Mouse (Mus musculus): Measurements from ENCODE around the gene Gatad2b.

DNA sequence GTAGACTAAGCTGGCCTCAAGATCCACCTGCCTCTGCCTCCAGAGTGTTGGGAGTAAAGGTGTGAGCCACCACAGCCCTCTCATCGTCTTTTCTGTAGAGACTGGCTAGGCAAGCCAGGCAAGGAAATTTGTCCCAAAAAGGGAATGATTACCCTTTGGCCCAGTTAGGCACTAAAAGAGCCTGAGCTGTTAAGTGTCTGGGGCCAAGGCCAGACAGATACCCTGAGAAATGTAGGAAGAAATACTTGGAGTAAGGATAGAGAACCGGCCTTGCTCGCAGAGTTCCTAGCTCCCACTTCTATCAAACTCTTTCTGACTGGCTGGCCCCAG, 45.4 kb upstream of the Gatad2b start:
- TF ChIP-seq CTCF (IDR thresholded peaks at IDR 0.05; ENCODE audit: borderline replicate concordance, insufficient read depth, low read length) = no peak
- TF ChIP-seq POLR2A (IDR thresholded peaks at IDR 0.05; ENCODE audit: low read depth, low read length) = 0 out of 2 replicates have a peak, but pooled peaks have one; percentile 68
